Mouse (Mus musculus) liver, adult 2 months (tissue): ENCODE results near the gene Cul1.

Experiments used
- CTCF ChIP-seq: fragments of 200-500 bp; IDR thresholded peaks from 2 replicates; pipeline ENCODE4 v1.5.1; 2011; ENCODE audit warnings: low read depth, low read length, control low read depth
- POLR2A ChIP-seq: fragments of 200-500 bp; IDR thresholded peaks from 2 replicates; pipeline ENCODE4 v1.6.1; 2011; ENCODE audit warnings: low read length, control low read depth; ENCODE audit not compliant: insufficient read depth; ENCODE audit errors: extremely low read depth

DNA sequence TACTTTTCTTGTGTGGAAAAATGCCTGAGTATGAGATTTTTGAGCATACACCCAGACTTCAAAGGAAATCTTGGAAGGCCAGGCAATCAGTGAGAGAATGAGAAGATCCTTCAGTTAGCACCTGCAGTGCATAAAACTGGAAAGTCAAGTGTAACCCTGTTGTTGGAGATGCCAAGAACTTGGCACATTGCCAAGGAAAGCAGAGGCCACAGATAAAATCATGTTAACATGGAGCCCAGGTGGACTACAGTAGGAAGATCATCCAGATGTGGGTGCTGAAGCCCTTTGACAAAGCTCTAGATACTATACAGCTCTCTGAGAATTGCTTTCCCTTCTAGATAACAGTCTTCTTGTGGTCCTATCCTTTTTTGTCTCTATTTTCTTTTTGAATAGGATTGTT, 19.2 kb downstream of the Cul1 start:
- TF ChIP-seq POLR2A, result no peak
- no peak for TF ChIP-seq CTCF
